Mouse (Mus musculus): ENCODE data around the gene Jak1. TPM values are rescaled to one million over a fixed set of nuclear protein-coding genes. Genes with fewer than 3 reads are reported as not detected.
A peak's percentile ranks its signal among the peaks of the same experiment; 100 is the strongest.

Gene Jak1
- polyA plus RNA-seq (2017; shearing (Covaris generic)) = 100 to 1,000 TPM; 332 to 339 TPM

GRCm38 (mm10) chr4:101264741-101265513, at the start of gene Jak1:
Gene Jak1 (minus strand): TSS chr4:101265282.
- peak; percentile 93 for ATAC-seq

GRCm38 (mm10) chr4:101312055-101312454, 47.0 kb upstream of the Jak1 start:
- no peak for ATAC-seq

GRCm38 (mm10) chr4:101308166-101308565, 43.1 kb upstream of the Jak1 start:
- no peak for ATAC-seq

GRCm38 (mm10) chr4:101307286-101307685, 42.2 kb upstream of the Jak1 start:
- ATAC-seq = no peak

GRCm38 (mm10) chr4:101306132-101306915, 41.2 kb upstream of the Jak1 start:
- ATAC-seq = no peak

GRCm38 (mm10) chr4:101305126-101305525, 40.0 kb upstream of the Jak1 start:
- ATAC-seq = no peak

GRCm38 (mm10) chr4:101304114-101304513, 39.0 kb upstream of the Jak1 start:
- no peak for ATAC-seq

- no peak for ATAC-seq
These were observed 35.4 kb upstream of the Jak1 start for GRCm38 (mm10) chr4:101300392-101300910.

GRCm38 (mm10) chr4:101298311-101298990, 33.4 kb upstream of the Jak1 start:
- ATAC-seq = peak; percentile 75

GRCm38 (mm10) chr4:101296836-101297235, 31.8 kb upstream of the Jak1 start:
- ATAC-seq = no peak

- no peak for ATAC-seq
These were observed 30.7 kb upstream of the Jak1 start for GRCm38 (mm10) chr4:101295788-101296187.

- no peak for ATAC-seq
These were observed 28.6 kb upstream of the Jak1 start for GRCm38 (mm10) chr4:101293661-101294060.

- ATAC-seq = peak; percentile 64
These were observed 27.9 kb upstream of the Jak1 start for GRCm38 (mm10) chr4:101292736-101293541.

GRCm38 (mm10) chr4:101292028-101292735, 27.1 kb upstream of the Jak1 start:
- peak; percentile 78 for ATAC-seq

- no peak for ATAC-seq
These were observed 23.2 kb upstream of the Jak1 start for GRCm38 (mm10) chr4:101288292-101288691.

- no peak for ATAC-seq
These were observed 21.5 kb upstream of the Jak1 start for GRCm38 (mm10) chr4:101286562-101286961.

GRCm38 (mm10) chr4:101285906-101286432, 20.9 kb upstream of the Jak1 start:
- no peak for ATAC-seq

- no peak for ATAC-seq
These were observed 18.9 kb upstream of the Jak1 start for GRCm38 (mm10) chr4:101283938-101284337.

- ATAC-seq = no peak
These were observed 17.2 kb upstream of the Jak1 start for GRCm38 (mm10) chr4:101282237-101282636.

GRCm38 (mm10) chr4:101280119-101280518, 15.0 kb upstream of the Jak1 start:
- ATAC-seq = no peak

- ATAC-seq = no peak
These were observed 11.5 kb upstream of the Jak1 start for GRCm38 (mm10) chr4:101276456-101277070.

All from activated CD4-positive, CD25-positive, alpha-beta regulatory T cell, adult 4 months (primary cell).